8 mouse cellular contexts compared by ENCODE assay signal in the genomic region with DNA sequence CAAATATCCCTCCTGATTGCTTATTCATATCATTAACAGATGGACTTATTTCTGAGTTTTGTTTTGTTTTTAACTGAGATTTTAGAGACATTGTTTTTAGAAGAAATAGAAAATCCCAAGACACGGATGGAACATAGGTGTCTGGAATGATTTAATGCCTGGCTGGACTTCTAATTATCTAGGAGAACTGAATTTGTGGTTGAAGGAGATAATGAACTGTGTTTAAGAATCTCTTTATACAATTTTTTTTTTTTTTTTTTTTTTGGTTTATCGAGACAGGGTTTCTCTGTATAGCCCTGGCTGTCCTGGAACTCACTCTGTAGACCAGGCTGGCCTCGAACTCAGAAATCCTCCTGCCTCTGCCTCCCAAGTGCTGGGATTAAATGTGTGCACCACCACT. TPM values are rescaled to one million over a fixed set of nuclear protein-coding genes. Genes with fewer than 3 reads are reported as not detected.
DNase-seq lines count a peak whose midpoint lies in the region; ATAC-seq and TF ChIP-seq lines count a peak whose summit lies in the region.
"Not testable (repeated sequence)": the region's sequence is repeated elsewhere in the genome, so short reads cannot be mapped to it uniquely, and the experiment has no call there.

No protein-coding gene starts in this region.

- intact Hi-C loops in left cerebral cortex, adult 2 months (cut with DNase I), result loop anchor here (2.0 to 5.0 kb wide), 2 partner anchors 50 to 63 kb away; partner anchors contain the start of gene Nim1k

- peaks cover 32% of the 10 kb centered on the region for H3K36me3 ChIP-seq in G1E (replicated peaks)
- not testable (repeated sequence) for H3K36me3 ChIP-seq in erythroblast, embryonic 14.5 days (ENCODE audit: control insufficient read depth); heart, embryonic 12.5 days; hindbrain, embryonic 16.5 days (ENCODE audit: control insufficient read depth, insufficient read depth, low read length); liver, embryonic 15.5 days (replicated peaks); stomach, embryonic 16.5 days (ENCODE audit: control insufficient read depth, insufficient read depth, low read length)
- H3K36me3 ChIP-seq in midbrain, embryonic 14.5 days (ENCODE audit: control insufficient read depth, insufficient read depth, low read length), result peaks cover 12% of the 10 kb centered on the region; the same call in 1 of the 2 replicates

- H3K9me3 ChIP-seq in G1E (replicated peaks); erythroblast, embryonic 14.5 days (ENCODE audit: control insufficient read depth, low read length); heart, embryonic 12.5 days (replicated peaks); hindbrain, embryonic 16.5 days (ENCODE audit: control insufficient read depth, low read length); liver, embryonic 15.5 days (replicated peaks); midbrain, embryonic 14.5 days (ENCODE audit: control insufficient read depth, low read length); stomach, embryonic 16.5 days (replicated peaks; ENCODE audit: control insufficient read depth, low read length): not testable (repeated sequence)

- peak overlapping the region; percentile 96 for H3K4me3 ChIP-seq in G1E (ENCODE audit: low read depth, low read length)
- peak overlapping the region; percentile 70 for H3K4me3 ChIP-seq in erythroblast, embryonic 14.5 days (replicated peaks)
- not testable (repeated sequence) for H3K4me3 ChIP-seq in heart, embryonic 12.5 days
- H3K4me3 ChIP-seq in hindbrain, embryonic 16.5 days (ENCODE audit: low read length), result peak overlapping the region; percentile 85
- peak overlapping the region; percentile 100 for H3K4me3 ChIP-seq in left cerebral cortex, adult 2 months
- H3K4me3 ChIP-seq in liver, embryonic 15.5 days (replicated peaks), result peak overlapping the region; percentile 75
- peak overlapping the region; percentile 96 for H3K4me3 ChIP-seq in midbrain, embryonic 14.5 days (replicated peaks; ENCODE audit: low read depth, low read length)
- peak overlapping the region; percentile 100 for H3K4me3 ChIP-seq in stomach, embryonic 16.5 days (replicated peaks; ENCODE audit: low read length)

- H3K4me1 ChIP-seq in G1E (ENCODE audit: insufficient read depth, low read depth, low read length), result peaks cover 48% of the 10 kb centered on the region
- peaks cover 20% of the 10 kb centered on the region for H3K4me1 ChIP-seq in erythroblast, embryonic 14.5 days (ENCODE audit: control insufficient read depth)
- peaks cover 22% of the 10 kb centered on the region for H3K4me1 ChIP-seq in heart, embryonic 12.5 days (replicated peaks)
- H3K4me1 ChIP-seq in hindbrain, embryonic 16.5 days (ENCODE audit: control insufficient read depth, insufficient read depth, low read depth, low read length), result peaks cover 39% of the 10 kb centered on the region
- peaks cover 19% of the 10 kb centered on the region for H3K4me1 ChIP-seq in liver, embryonic 15.5 days (replicated peaks)
- H3K4me1 ChIP-seq in midbrain, embryonic 14.5 days (ENCODE audit: control insufficient read depth, insufficient read depth, low read length), result peaks cover 48% of the 10 kb centered on the region
- H3K4me1 ChIP-seq in stomach, embryonic 16.5 days (ENCODE audit: control insufficient read depth, insufficient read depth, low read length), result peaks cover 22% of the 10 kb centered on the region

- not testable (repeated sequence) for ATAC-seq in G1E (ENCODE audit: extremely low read depth, insufficient number of reproducible peaks, low FRiP score, poor library complexity, severe bottlenecking); heart, embryonic 12.5 days (ENCODE audit: insufficient number of reproducible peaks, low FRiP score); hindbrain, embryonic 16.5 days; liver, embryonic 15.5 days (ENCODE audit: insufficient read depth); midbrain, embryonic 14.5 days (ENCODE audit: low FRiP score, low TSS enrichment); stomach, embryonic 16.5 days (ENCODE audit: insufficient read depth, low FRiP score)

- not testable (repeated sequence) for TF ChIP-seq CTCF in G1E (IDR thresholded peaks at IDR 0.05; ENCODE audit: low read depth, low read length); left cerebral cortex, adult 2 months (IDR thresholded peaks at IDR 0.05)

- peak overlapping the region; percentile 31; the same call in 1 of the 2 replicates for H3K4me2 ChIP-seq in heart, embryonic 12.5 days
- H3K4me2 ChIP-seq in hindbrain, embryonic 16.5 days (ENCODE audit: low read length), result peak overlapping the region; percentile 84
- peak overlapping the region; percentile 88 for H3K4me2 ChIP-seq in liver, embryonic 15.5 days
- peak overlapping the region; percentile 81 for H3K4me2 ChIP-seq in midbrain, embryonic 14.5 days (ENCODE audit: low read length)
- peak overlapping the region; percentile 74 for H3K4me2 ChIP-seq in stomach, embryonic 16.5 days (ENCODE audit: low read depth, low read length)

- not testable (repeated sequence) for DNase-seq in G1E (ENCODE audit: low spot score); left cerebral cortex, adult 2 months (ENCODE audit: extremely low spot score in 1 of 2, low spot score in 2 of 2); midbrain, embryonic 14.5 days

- H3K27ac ChIP-seq in heart, embryonic 12.5 days (ENCODE audit: poor library complexity, severe bottlenecking); hindbrain, embryonic 16.5 days (ENCODE audit: low read depth, low read length); left cerebral cortex, adult 2 months; liver, embryonic 15.5 days (replicated peaks); midbrain, embryonic 14.5 days (replicated peaks; ENCODE audit: low read depth, low read length); stomach, embryonic 16.5 days (ENCODE audit: low read length): not testable (repeated sequence)

- not testable (repeated sequence) for H3K27me3 ChIP-seq in G1E (ENCODE audit: insufficient read depth, low read length); erythroblast, embryonic 14.5 days (ENCODE audit: control insufficient read depth); heart, embryonic 12.5 days (replicated peaks); hindbrain, embryonic 16.5 days (replicated peaks; ENCODE audit: control insufficient read depth, insufficient read depth, low read length); liver, embryonic 15.5 days; midbrain, embryonic 14.5 days (ENCODE audit: control insufficient read depth, insufficient read depth, low read length); stomach, embryonic 16.5 days (ENCODE audit: control insufficient read depth, insufficient read depth, low read length)

- WGBS in heart, embryonic 12.5 days, result 79% methylated on average over 3 of the region's 3 CpGs
- WGBS in hindbrain, embryonic 16.5 days, result 49% methylated on average over 3 of the region's 3 CpGs
- 66% methylated on average over 3 of the region's 3 CpGs for WGBS in liver, embryonic 15.5 days (ENCODE audit: insufficient replicate concordance)
- WGBS in midbrain, embryonic 14.5 days, result 67% methylated on average over 3 of the region's 3 CpGs
- WGBS in stomach, embryonic 16.5 days, result 72% methylated on average over 3 of the region's 3 CpGs

- not testable (repeated sequence) for H3K9ac ChIP-seq in heart, embryonic 12.5 days; hindbrain, embryonic 16.5 days (ENCODE audit: low read depth, low read length); liver, embryonic 15.5 days; stomach, embryonic 16.5 days (ENCODE audit: low read length)
- H3K9ac ChIP-seq in midbrain, embryonic 14.5 days (replicated peaks; ENCODE audit: low read length), result peak overlapping the region; percentile 95; the same call in 1 of the 2 replicates

RNA-seq across cellular contexts. Expression of gene Hmgcs1, which starts 1.8 kb away (rescaled TPM):
- total RNA-seq in G1E (2014; fragmentation: Nextera tagmentation) (68.6 and 78.9 TPM in 2 replicates), G1E (2017) (259 and 314 TPM in 2 replicates)
- polyA plus RNA-seq in G1E (2012), result 9.4 and 14.6 TPM in 2 replicates
- polyA plus RNA-seq in erythroblast, embryonic 14.5 days (2012), result 0.04 and 0.14 TPM in 2 replicates
- polyA plus RNA-seq in heart, embryonic 12.5 days (2016; fragmentation: Nextera tagmentation; extraction: Ambion mirVana), result 108 and 111 TPM in 2 replicates
- 567 and 577 TPM in 2 replicates for polyA plus RNA-seq in hindbrain, embryonic 16.5 days (2015; fragmentation: Nextera tagmentation; extraction: Ambion mirVana)
- total RNA-seq in left cerebral cortex, adult 2 months (2021), result 100 to 1,000 TPM; 234 to 239 TPM
- polyA plus RNA-seq in liver, embryonic 15.5 days (2015; fragmentation: Nextera tagmentation; extraction: Ambion mirVana), result 166 and 167 TPM in 2 replicates
- 432 and 511 TPM in 2 replicates for polyA plus RNA-seq in midbrain, embryonic 14.5 days (2014; fragmentation: Nextera tagmentation; extraction: Ambion mirVana)
- polyA plus RNA-seq in stomach, embryonic 16.5 days (2015; fragmentation: Nextera tagmentation; extraction: Ambion mirVana), result 209 and 223 TPM in 2 replicates

Comparison
In these comparisons a context has a peak if more than half of its experiments do, and no peak if none do; other contexts are left out.
1. H3K4me2 ChIP-seq: peak in every context shown above with its lines; median percentile 88 in liver, embryonic 15.5 days; 84 in hindbrain, embryonic 16.5 days; 81 in midbrain, embryonic 14.5 days; 74 in stomach, embryonic 16.5 days; 31 in heart, embryonic 12.5 days.